Mouse (Mus musculus): ENCODE data around the gene Gdap1l1. TPM values are rescaled to one million over a fixed set of nuclear protein-coding genes. Genes with fewer than 3 reads are reported as not detected.

Gdap1l1 gene
- total RNA-seq, 2 experiments from 2014 or later = not detected

DNA sequence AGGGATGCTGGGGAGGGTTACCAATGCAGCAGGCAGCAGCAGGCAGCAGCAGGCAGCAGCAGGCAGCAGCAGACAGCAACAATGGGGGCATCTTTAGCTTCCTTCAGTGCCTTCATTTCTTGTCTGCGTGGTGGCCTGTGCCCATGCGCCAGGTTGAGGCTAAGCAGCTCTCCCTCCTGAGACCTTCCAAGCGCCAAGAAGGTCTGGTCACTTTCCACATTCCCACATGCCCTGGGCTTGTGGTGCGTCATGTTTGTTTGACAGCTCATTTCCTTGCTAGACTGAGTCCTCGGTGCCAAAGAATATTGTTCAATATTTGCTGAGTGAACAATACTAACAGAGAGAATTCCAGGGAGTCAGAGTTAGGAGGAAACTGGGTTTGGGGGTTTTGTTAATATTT is 55.7 kb downstream of the Gdap1l1 start:
- no peak for DNase-seq
- intact Hi-C loops (cut with DNase I) = no loop called here

GRCm38 (mm10) chr2:163494456-163494855 is 56.2 kb downstream of the Gdap1l1 start:
- no peak for DNase-seq
- intact Hi-C loops (cut with DNase I) = no loop called here

- DNase-seq = peak in 1 of 2 experiments; percentile 18
- intact Hi-C loops (cut with DNase I) = no loop called here
Measured at GRCm38 (mm10) chr2:163502219-163502618, 63.9 kb downstream of the Gdap1l1 start.

GRCm38 (mm10) chr2:163503191-163503590 is 64.9 kb downstream of the Gdap1l1 start:
- intact Hi-C loops (cut with DNase I) = no loop called here
- DNase-seq = no peak

Other genes with a start within 250 kb of the Gdap1l1 start
- gene Tox2, start 235.4 kb upstream of the Gdap1l1 start, total RNA-seq (2021) = 1 to 10 TPM; 1.0 to 1.4 TPM
- gene Jph2, start 40.5 kb upstream of the Gdap1l1 start, total RNA-seq (2021) = 100 to 1,000 TPM; 323 to 334 TPM
- 10 to 100 TPM; 21.9 TPM for gene Oser1, start 13.8 kb upstream of the Gdap1l1 start, total RNA-seq (2021)
- gene Fitm2, start 34.2 kb downstream of the Gdap1l1 start, total RNA-seq (2021) = 100 to 1,000 TPM; 196 to 197 TPM
- gene R3hdml, start 53.8 kb downstream of the Gdap1l1 start, total RNA-seq (2021) = not detected
- not detected for gene Hnf4a, start 68.3 kb downstream of the Gdap1l1 start, total RNA-seq (2021)
- 10 to 100 TPM in 1 of 2 experiments, 1 to 10 TPM in 1; 9.9 to 11.6 TPM for gene Ttpal, start 163.8 kb downstream of the Gdap1l1 start, total RNA-seq (2021)
- gene Serinc3, start 206.7 kb downstream of the Gdap1l1 start, total RNA-seq (2021) = 100 to 1,000 TPM; 316 to 421 TPM
- 100 to 1,000 TPM; 221 to 229 TPM for gene Pkig, start 219.9 kb downstream of the Gdap1l1 start, total RNA-seq (2021)

All from heart, postnatal 36 days (tissue).